Mouse (Mus musculus): ENCODE data around the gene Hoxa5.

Hoxa5 gene

GRCm38 (mm10) chr6:52215771-52216535 lies 11.6 kb upstream of the Hoxa5 start:
- peak in 1 of 2 experiments; percentile 57 for DNase-seq (ENCODE audit: low spot score in 2 of 2)

- DNase-seq (ENCODE audit: low spot score in 2 of 2): peak in 1 of 2 experiments; percentile 55
These were observed 10.7 kb upstream of the Hoxa5 start for GRCm38 (mm10) chr6:52215070-52215469.

- no peak for DNase-seq (ENCODE audit: low spot score in 2 of 2)
These were observed 9.9 kb upstream of the Hoxa5 start for GRCm38 (mm10) chr6:52214271-52214670.

- DNase-seq (ENCODE audit: low spot score in 2 of 2): no peak
These were observed 9.0 kb upstream of the Hoxa5 start, which contains the start of the genes Hoxa3 and Gm28308 for GRCm38 (mm10) chr6:52213119-52213986. TSS of gene Hoxa3 (minus strand) at chr6:52213336. TSS of gene Gm28308 (minus strand) at chr6:52213339.

- DNase-seq (ENCODE audit: low spot score in 2 of 2): no peak
These were observed 8.2 kb upstream of the Hoxa5 start for GRCm38 (mm10) chr6:52212556-52213118.

- DNase-seq (ENCODE audit: low spot score in 2 of 2): no peak
These were observed 7.6 kb upstream of the Hoxa5 start for GRCm38 (mm10) chr6:52211961-52212360.

- DNase-seq (ENCODE audit: low spot score in 2 of 2): peak; percentile 58 to 84
These were observed 7.0 kb upstream of the Hoxa5 start for GRCm38 (mm10) chr6:52211170-52211935.

- DNase-seq (ENCODE audit: low spot score in 2 of 2): no peak
These were observed 5.3 kb upstream of the Hoxa5 start for GRCm38 (mm10) chr6:52209685-52210046.

- DNase-seq (ENCODE audit: low spot score in 2 of 2): peak in 1 of 2 experiments; percentile 55
These were observed 4.7 kb upstream of the Hoxa5 start for GRCm38 (mm10) chr6:52208868-52209684.

- no peak for DNase-seq (ENCODE audit: low spot score in 2 of 2)
These were observed 3.9 kb upstream of the Hoxa5 start, which contains the start of gene Hoxa6 for GRCm38 (mm10) chr6:52208072-52208867. TSS of gene Hoxa6 (minus strand) at chr6:52208722.

- no peak for DNase-seq (ENCODE audit: low spot score in 2 of 2)
These were observed 3.2 kb upstream of the Hoxa5 start for GRCm38 (mm10) chr6:52207684-52207976.

GRCm38 (mm10) chr6:52206882-52207683 lies 2.7 kb upstream of the Hoxa5 start:
- DNase-seq (ENCODE audit: low spot score in 2 of 2): no peak

GRCm38 (mm10) chr6:52205638-52206621 lies 1.5 kb upstream of the Hoxa5 start:
- peak in 1 of 2 experiments; percentile 55 for DNase-seq (ENCODE audit: low spot score in 2 of 2)

- DNase-seq (ENCODE audit: low spot score in 2 of 2): no peak
These were observed 834 bp upstream of the Hoxa5 start for GRCm38 (mm10) chr6:52205221-52205620.

- peak in 1 of 2 experiments; percentile 62 for DNase-seq (ENCODE audit: low spot score in 2 of 2)
These were observed 877 bp downstream of the Hoxa5 start for GRCm38 (mm10) chr6:52203371-52204049.

GRCm38 (mm10) chr6:52203121-52203370 lies 1.3 kb downstream of the Hoxa5 start:
- no peak for DNase-seq (ENCODE audit: low spot score in 2 of 2)

GRCm38 (mm10) chr6:52202362-52203120 lies 1.8 kb downstream of the Hoxa5 start:
- DNase-seq (ENCODE audit: low spot score in 2 of 2): no peak
